Mouse (Mus musculus) left cerebral cortex, postnatal 10 days (tissue): ENCODE results near the gene Gm9922. TPM values are rescaled to one million over a fixed set of nuclear protein-coding genes. Genes with fewer than 3 reads are reported as not detected.

Source experiments
- DNase-seq, 2 experiments: peaks; one replicate each; pipeline ENCODE4 v3.0.0; 2021 to 2022; ENCODE audit warnings: low spot score in 2 of 2, mixed read lengths in 1 of 2; ENCODE audit errors: extremely low spot score in 1 of 2
- intact Hi-C: fragments of 180-260 bp; cut with DNase I; formaldehyde crosslinking; loops from one replicate; pipeline ENCODE4 v1.15.1; 2025
- total RNA-seq, 2 experiments: library from RNA; stranded (reverse); gene quantifications; 2 replicates each; pipeline ENCODE4 v1.2.3; 2021

Gm9922 gene
- total RNA-seq, 2 experiments from 2014 or later: not detected

DNA sequence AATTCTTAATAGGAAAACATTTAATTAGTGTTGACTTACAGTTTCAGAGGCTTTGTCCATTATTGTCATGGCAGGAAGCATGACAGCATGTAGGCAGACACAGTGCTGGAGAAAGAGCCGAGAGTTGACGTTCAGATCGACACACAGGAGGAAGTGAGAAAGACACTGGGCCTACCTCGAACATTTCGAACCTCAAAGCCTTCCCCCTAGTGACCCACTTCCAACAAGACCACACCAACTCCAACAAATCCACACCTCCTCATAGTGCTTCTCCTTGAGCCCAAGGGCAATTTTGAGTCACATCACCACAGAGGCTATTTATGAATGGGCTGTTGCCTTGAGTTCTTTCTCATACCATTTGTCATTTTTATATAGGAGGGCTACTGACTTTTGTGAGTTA, 22.5 kb downstream of the Gm9922 start:
- intact Hi-C loops: no loop called here
- DNase-seq: no peak

DNA sequence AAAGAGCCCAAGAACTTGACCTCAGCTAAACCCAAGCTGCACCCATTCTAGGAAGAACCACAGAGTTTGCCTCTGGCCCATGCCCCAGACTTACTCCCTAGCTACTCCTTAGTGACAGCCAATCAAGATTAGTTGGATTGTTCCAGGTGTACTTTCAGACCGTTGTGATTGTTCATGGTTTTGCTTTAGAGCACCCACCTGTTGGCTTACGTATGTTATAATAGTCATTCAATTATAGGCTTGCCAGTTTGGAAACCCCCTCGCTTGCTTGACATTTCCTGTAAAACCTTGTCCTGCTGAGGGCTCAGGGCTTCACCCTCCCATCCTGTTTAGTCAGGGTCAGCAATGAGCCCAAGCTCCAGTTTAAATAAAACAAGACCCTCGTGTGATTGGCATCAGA, 25.1 kb downstream of the Gm9922 start:
- intact Hi-C loops: no loop called here
- DNase-seq: no peak

DNA sequence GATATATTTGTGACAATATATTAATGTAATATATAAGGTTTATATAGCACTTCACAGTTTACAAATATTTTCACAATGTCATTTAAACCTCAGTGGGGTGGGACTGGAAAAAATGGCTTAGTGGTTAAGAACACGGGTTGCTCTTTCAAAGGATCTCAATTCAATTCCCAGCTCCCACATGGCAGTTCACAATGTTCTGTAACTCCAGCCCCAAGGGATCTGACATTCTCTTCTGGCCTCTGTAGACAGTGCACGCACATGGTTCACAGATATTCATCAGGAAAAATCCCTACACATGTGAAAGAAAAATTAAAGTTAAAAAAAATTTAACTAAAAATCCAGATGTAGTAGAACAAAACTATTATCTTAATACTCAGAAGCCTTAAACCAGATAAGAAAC, 41.2 kb downstream of the Gm9922 start:
- no peak for DNase-seq
- intact Hi-C loops: no loop called here

DNA sequence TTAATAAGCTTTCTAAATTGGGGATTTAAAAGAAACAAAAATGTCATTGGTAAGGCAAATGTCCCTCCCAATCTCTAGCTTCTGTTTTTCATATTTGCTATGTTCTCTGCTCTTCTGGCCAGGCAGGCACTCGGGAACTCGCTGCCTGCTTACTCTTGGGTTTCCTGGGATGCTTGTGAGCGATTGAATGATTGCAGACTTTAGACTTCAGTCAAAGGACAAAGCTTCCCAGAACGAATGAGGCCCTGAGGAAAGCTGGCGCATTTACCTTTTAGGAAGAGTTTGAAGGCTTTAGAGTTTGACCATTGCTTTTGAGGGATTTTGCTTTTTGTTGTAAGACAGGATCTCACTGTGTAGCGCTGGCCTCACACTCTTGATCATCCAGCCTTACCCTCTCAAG, 41.9 kb downstream of the Gm9922 start:
- intact Hi-C loops: no loop called here
- DNase-seq: no peak

Other genes with a start within 250 kb of the Gm9922 start
- 1 to 10 TPM; 5.7 to 6.2 TPM for gene Tbc1d4, start 120.6 kb downstream of the Gm9922 start, total RNA-seq
- gene Commd6, start 89.1 kb downstream of the Gm9922 start, total RNA-seq: 10 to 100 TPM; 46.6 to 54.8 TPM
- 10 to 100 TPM; 65.6 to 73.2 TPM for gene Uchl3, start 75.8 kb downstream of the Gm9922 start, total RNA-seq
- 10 to 100 TPM; 97.4 to 98.9 TPM for gene Lmo7, start 143 bp upstream of the Gm9922 start, total RNA-seq